Mouse (Mus musculus): ENCODE data around the gene Rps6ka1. TPM values are rescaled to one million over a fixed set of nuclear protein-coding genes. Genes with fewer than 3 reads are reported as not detected.
"Not testable (repeated sequence)": the region's sequence is repeated elsewhere in the genome, so short reads cannot be mapped to it uniquely, and the experiment has no call there.

Rps6ka1 gene
- polyA plus RNA-seq, 1 experiment = 0.78 TPM

DNA sequence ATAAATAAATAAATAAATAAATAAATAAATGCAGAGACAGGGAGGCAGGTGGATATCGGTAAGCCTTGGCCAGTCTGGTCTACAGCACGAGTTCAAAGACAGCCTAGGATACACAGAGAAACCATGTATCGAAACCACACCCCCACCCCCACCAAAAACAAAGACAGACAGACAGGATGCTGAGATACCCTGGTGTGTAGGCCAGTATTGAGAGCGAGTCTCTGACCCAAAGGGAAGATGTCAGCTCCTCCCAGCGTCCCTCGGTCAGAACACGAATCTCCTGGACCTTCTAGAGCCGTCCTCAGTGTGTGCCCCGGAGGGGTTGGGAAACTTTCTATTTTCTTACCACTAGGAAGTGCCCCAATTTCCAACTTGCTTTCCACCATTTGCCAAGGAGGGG is 42.5 kb downstream of the Rps6ka1 start:
- Histone ChIP-seq H3K9me3 (ENCODE audit: control insufficient read depth, low read length) (no peaks in the 10 kb centered on the region), H3K4me3 (replicated peaks) (no peak overlapping the region), H3K36me3 (ENCODE audit: control insufficient read depth) (peaks cover 17% of the 10 kb centered on the region), H3K4me1 (ENCODE audit: control insufficient read depth) (peaks cover 2% of the 10 kb centered on the region), H3K27me3 (ENCODE audit: control insufficient read depth) (no peaks in the 10 kb centered on the region)
- TF ChIP-seq TAL1 (IDR thresholded peaks at IDR 0.05; ENCODE audit: low read length) (no peak), GATA1 (IDR thresholded peaks at IDR 0.05; ENCODE audit: low read length) (no peak)

DNA sequence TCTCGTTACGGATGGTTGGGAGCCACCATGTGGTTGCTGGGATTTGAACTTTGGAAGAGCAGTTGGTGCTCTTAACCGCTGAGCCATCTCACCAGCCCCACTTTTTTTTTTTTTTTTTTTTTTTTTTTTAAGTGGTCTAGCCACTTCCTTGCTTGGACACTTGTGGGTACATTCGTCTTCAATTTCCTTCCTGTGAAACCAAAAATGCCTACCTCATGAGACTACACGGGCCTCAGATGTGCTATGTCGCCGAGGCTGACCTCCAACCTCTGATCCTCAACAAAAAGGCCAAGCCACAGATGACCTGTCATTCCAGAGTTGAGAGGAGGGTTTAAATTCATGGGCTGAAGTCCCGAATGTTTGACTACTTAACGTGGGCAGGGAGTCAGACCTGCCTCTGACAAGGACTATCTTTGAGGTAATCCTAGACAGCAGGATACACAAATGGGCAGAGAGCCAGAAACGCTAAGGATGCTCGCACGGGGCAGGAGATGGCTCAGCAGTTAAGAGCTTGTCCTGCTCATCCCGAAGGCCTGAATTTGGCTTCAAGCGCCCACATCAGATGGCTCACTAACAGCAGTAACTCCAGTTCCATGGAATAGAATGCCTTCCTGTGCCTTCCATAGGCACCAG is 43.3 kb downstream of the Rps6ka1 start:
- Histone ChIP-seq H3K4me3 (replicated peaks) (no peak overlapping the region), H3K4me1 (ENCODE audit: control insufficient read depth) (peaks cover 2% of the 10 kb centered on the region), H3K27me3 (ENCODE audit: control insufficient read depth) (no peaks in the 10 kb centered on the region), H3K9me3 (ENCODE audit: control insufficient read depth, low read length) (no peaks in the 10 kb centered on the region), H3K36me3 (ENCODE audit: control insufficient read depth) (peaks cover 14% of the 10 kb centered on the region)
- no peak for TF ChIP-seq GATA1 (IDR thresholded peaks at IDR 0.05; ENCODE audit: low read length)
- no peak for TF ChIP-seq TAL1 (IDR thresholded peaks at IDR 0.05; ENCODE audit: low read length)

DNA sequence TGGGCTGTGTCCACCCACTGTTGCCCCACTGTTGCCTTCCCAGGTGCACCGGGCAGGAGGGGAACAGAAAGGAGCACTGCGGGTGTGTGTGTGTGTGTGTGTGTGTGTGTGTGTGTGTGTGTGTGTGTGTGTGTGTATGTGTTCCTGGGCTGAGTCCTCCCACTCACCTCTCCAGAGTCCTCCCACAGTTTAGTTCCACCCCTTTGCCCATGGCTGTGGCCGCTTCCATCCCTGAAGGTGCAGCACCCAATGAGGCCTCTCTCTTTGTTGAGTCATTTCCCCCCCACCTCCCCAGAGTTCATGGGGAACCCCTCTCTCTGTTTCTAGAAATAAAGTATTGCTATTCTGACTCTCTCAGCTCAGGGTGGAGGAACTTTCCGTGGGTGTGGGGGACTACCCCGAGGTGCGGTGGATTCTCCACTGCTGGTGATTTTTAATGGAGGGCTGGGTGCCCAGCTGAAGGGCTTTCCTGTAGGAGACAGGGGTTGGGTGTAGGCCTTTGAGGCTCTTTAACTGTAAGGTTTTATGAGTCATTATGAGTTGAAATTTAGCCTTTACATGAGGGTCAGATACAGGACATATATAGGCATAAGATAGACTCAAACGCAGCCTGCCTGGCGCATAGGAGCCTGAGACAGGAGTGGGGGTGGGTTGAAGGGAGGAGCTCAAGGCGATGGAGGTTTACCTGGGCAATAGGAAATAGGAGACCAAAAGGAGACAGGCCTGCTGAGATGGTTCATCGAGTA is 44.4 kb downstream of the Rps6ka1 start:
- TF ChIP-seq TAL1 (IDR thresholded peaks at IDR 0.05; ENCODE audit: low read length) = no peak
- no peak for TF ChIP-seq GATA1 (IDR thresholded peaks at IDR 0.05; ENCODE audit: low read length)
- Histone ChIP-seq H3K36me3 (ENCODE audit: control insufficient read depth) (peaks cover 9% of the 10 kb centered on the region), H3K9me3 (ENCODE audit: control insufficient read depth, low read length) (no peaks in the 10 kb centered on the region), H3K4me1 (ENCODE audit: control insufficient read depth) (peaks cover 2% of the 10 kb centered on the region), H3K27me3 (ENCODE audit: control insufficient read depth) (no peaks in the 10 kb centered on the region), H3K4me3 (replicated peaks) (no peak overlapping the region)

DNA sequence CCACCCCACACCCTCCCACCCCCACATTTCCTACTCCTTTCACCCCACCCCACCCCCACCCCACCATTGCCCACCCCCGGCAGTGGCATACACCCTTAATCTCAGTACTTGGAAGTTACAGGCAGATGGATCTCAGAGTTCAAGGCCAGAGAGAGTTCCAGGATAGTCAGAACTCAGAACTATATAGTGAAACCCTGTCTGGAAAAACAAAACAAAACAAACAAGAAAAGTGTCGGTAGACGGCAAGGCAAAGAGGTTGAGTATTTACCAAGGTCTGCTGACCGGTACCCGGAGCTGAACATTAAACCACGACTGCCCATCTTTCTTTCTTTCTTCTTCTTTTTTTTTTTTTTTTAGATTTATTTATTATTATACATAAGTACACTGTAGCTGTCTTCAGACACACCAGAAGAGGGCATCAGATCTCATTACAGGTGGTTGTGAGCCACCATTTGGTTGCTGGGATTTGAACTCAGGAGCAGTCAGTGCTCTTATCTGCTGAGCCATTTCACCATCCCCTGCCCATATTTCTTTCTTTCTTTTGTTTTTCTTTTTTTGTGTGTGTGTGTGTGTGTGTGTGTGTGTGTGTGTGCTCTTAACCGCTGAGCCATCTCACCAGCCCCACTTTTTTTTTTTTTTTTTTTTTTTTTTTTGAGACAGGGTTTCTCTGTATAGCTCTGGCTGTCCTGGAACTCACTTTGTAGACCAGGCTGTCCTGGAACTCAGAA is 45.7 kb downstream of the Rps6ka1 start:
- not testable (repeated sequence) for H3K27me3 ChIP-seq (ENCODE audit: control insufficient read depth); H3K9me3 ChIP-seq (ENCODE audit: control insufficient read depth, low read length); H3K36me3 ChIP-seq (ENCODE audit: control insufficient read depth); H3K4me1 ChIP-seq (ENCODE audit: control insufficient read depth); H3K4me3 ChIP-seq (replicated peaks)

DNA sequence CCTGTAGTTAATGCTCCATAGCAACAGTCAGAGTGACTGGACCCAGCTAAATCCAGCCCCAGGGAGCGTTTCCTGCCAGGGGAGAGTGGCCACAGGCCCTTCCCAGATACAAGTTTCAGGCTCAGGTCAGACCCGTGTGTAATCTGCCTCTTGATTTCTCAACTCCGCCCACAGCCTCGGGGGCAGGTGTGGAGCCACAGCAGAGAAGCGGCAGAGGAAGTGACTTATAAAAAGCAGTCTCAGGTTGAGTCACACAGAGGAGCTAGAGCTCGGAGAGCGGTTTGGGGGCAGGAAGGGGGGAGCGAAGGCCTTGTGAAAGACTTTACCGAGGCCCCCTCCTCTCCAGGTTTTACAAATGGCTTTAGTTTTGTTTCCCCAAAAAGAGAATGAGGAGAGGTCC is 46.6 kb downstream of the Rps6ka1 start:
- Histone ChIP-seq H3K36me3 (ENCODE audit: control insufficient read depth) (no peaks in the 10 kb centered on the region), H3K9me3 (ENCODE audit: control insufficient read depth, low read length) (no peaks in the 10 kb centered on the region), H3K27me3 (ENCODE audit: control insufficient read depth) (no peaks in the 10 kb centered on the region), H3K4me3 (replicated peaks) (no peak overlapping the region), H3K4me1 (ENCODE audit: control insufficient read depth) (peaks cover 2% of the 10 kb centered on the region)
- TF ChIP-seq GATA1 (IDR thresholded peaks at IDR 0.05; ENCODE audit: low read length) = no peak
- TF ChIP-seq TAL1 (IDR thresholded peaks at IDR 0.05; ENCODE audit: low read length) = no peak

DNA sequence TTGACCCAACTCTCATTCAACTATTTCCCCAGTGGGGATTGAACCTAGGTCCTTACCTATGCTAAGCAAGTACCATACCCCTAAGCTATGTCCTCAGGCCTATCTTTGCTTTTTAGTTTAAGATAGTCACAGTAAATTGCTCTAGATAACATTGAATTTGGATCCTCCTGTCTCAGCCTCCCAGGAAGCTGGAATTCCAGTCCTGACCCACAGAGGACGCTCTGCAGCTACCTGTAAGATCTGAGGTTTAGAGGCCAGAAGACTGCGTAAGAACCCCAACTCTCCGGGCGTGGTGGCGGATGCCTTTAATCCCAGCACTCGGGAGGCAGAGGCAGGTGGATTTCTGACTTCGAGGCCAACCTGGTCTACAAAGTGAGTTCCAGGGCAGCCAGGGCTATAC is 47.1 kb downstream of the Rps6ka1 start:
- Histone ChIP-seq H3K4me1 (ENCODE audit: control insufficient read depth) (peaks cover 2% of the 10 kb centered on the region), H3K9me3 (ENCODE audit: control insufficient read depth, low read length) (no peaks in the 10 kb centered on the region), H3K36me3 (ENCODE audit: control insufficient read depth) (no peaks in the 10 kb centered on the region), H3K27me3 (ENCODE audit: control insufficient read depth) (no peaks in the 10 kb centered on the region), H3K4me3 (replicated peaks) (no peak overlapping the region)
- no peak for TF ChIP-seq TAL1 (IDR thresholded peaks at IDR 0.05; ENCODE audit: low read length)
- TF ChIP-seq GATA1 (IDR thresholded peaks at IDR 0.05; ENCODE audit: low read length) = no peak

DNA sequence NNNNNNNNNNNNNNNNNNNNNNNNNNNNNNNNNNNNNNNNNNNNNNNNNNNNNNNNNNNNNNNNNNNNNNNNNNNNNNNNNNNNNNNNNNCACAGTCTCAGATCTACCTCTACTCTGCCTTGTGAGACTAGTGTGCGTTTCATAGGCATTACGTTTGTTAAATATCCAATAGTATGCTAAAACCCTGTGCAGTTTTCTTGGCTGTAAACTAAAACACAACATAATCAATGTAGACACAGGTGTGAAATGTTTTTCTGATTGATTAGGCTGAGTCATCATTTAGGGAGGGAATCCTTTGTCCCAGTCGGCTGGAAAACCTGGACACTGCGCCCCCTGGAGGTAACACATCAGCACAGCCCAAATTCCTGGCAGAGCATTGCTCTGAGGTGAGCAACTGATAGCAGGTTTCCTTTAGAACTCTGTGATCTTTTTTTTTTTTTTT is 48.2 kb downstream of the Rps6ka1 start:
- Histone ChIP-seq H3K27me3 (ENCODE audit: control insufficient read depth) (no peaks in the 10 kb centered on the region), H3K36me3 (ENCODE audit: control insufficient read depth) (no peaks in the 10 kb centered on the region), H3K4me3 (replicated peaks) (no peak overlapping the region), H3K9me3 (ENCODE audit: control insufficient read depth, low read length) (no peaks in the 10 kb centered on the region), H3K4me1 (ENCODE audit: control insufficient read depth) (peaks cover 2% of the 10 kb centered on the region)
- TF ChIP-seq TAL1 (IDR thresholded peaks at IDR 0.05; ENCODE audit: low read length) (no peak), GATA1 (IDR thresholded peaks at IDR 0.05; ENCODE audit: low read length) (no peak)

DNA sequence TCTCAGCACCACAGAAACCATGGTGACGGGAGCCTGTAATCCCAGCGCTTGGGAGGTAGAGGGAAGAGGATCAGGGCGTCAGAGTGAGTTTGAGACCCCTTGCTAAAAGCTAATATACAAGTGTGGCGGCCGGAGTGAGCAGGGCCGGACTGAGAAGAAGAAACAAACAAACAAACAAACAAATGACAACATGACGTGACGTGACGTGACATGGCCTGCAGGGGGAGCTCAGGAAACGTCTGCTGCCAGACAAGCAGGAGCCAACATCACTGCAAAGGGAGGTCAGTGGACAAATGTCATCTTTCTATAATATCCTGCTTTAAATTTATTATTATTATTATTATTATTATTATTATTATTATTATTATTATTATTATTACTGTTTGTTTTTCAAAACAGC is 51.0 kb downstream of the Rps6ka1 start:
- Histone ChIP-seq H3K36me3 (ENCODE audit: control insufficient read depth) (no peaks in the 10 kb centered on the region), H3K9me3 (ENCODE audit: control insufficient read depth, low read length) (no peaks in the 10 kb centered on the region), H3K4me3 (replicated peaks) (no peak overlapping the region), H3K4me1 (ENCODE audit: control insufficient read depth) (peaks cover 2% of the 10 kb centered on the region), H3K27me3 (ENCODE audit: control insufficient read depth) (no peaks in the 10 kb centered on the region)
- TF ChIP-seq GATA1 (IDR thresholded peaks at IDR 0.05; ENCODE audit: low read length) (no peak), TAL1 (IDR thresholded peaks at IDR 0.05; ENCODE audit: low read length) (no peak)

DNA sequence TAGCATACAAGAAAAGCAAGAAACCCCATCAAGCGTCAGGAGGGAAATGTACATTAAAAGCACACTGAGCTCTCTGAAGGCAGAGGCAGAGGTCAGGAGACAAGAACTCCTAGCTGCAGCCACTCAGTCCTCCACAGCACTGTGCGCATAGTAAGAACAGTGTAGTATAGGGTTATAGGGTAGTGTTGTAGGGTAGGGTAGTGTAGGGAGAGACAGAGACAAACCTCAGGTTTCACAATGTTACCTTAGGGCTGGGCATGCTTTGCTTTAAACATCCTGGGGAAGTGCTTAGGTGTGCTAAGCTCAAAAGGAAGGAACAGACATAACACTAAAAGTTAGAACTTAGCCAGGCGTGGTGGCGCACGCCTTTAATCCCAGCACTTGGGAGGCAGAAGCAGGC is 52.4 kb downstream of the Rps6ka1 start:
- Histone ChIP-seq H3K36me3 (ENCODE audit: control insufficient read depth) (no peaks in the 10 kb centered on the region), H3K27me3 (ENCODE audit: control insufficient read depth) (no peaks in the 10 kb centered on the region), H3K4me3 (replicated peaks) (no peak overlapping the region), H3K4me1 (ENCODE audit: control insufficient read depth) (no peaks in the 10 kb centered on the region), H3K9me3 (ENCODE audit: control insufficient read depth, low read length) (no peaks in the 10 kb centered on the region)
- TF ChIP-seq TAL1 (IDR thresholded peaks at IDR 0.05; ENCODE audit: low read length) (no peak), GATA1 (IDR thresholded peaks at IDR 0.05; ENCODE audit: low read length) (no peak)

Measured in erythroblast, embryonic 14.5 days (primary cell).